Mouse (Mus musculus) forebrain, embryonic 12.5 days (tissue): ENCODE measurements around the gene Fgb. TPM values are rescaled to one million over a fixed set of nuclear protein-coding genes. Genes with fewer than 3 reads are reported as not detected.

Experiments used
- ATAC-seq: fragments of 200-750 bp; cut with Nextera tagmentation; 2 replicates; pipeline ENCODE4 v1.8.0; 2017; ENCODE audit warnings: moderate TSS enrichment; ENCODE audit not compliant: low FRiP score
- H3K27ac ChIP-seq: fragments of 300-500 bp; sonication (generic); 2 replicates; pipeline ENCODE4 v1.5.1; 2016; ENCODE audit warnings: mild to moderate bottlenecking
- H3K27me3 ChIP-seq: fragments of 300-500 bp; sonication (generic); 2 replicates; pipeline ENCODE4 v1.6.1; 2016; ENCODE audit warnings: mild to moderate bottlenecking
- H3K36me3 ChIP-seq: fragments of 300-500 bp; sonication (generic); replicated peaks from 2 replicates; pipeline ENCODE4 v1.6.1; 2016; ENCODE audit warnings: mild to moderate bottlenecking
- H3K4me1 ChIP-seq: fragments of 300-500 bp; sonication (generic); 2 replicates; pipeline ENCODE4 v1.6.1; 2016
- H3K4me2 ChIP-seq: fragments of 300-500 bp; sonication (generic); 2 replicates; pipeline ENCODE4 v1.6.1; 2016; ENCODE audit warnings: mild to moderate bottlenecking, moderate library complexity
- H3K4me3 ChIP-seq: fragments of 300-500 bp; sonication (generic); replicated peaks from 2 replicates; pipeline ENCODE4 v1.5.1; 2016; ENCODE audit warnings: mild to moderate bottlenecking
- H3K9ac ChIP-seq: fragments of 300-500 bp; sonication (generic); 2 replicates; pipeline ENCODE4 v1.6.1; 2016; ENCODE audit warnings: mild to moderate bottlenecking
- H3K9me3 ChIP-seq: fragments of 300-500 bp; sonication (generic); 2 replicates; pipeline ENCODE4 v1.6.1; 2016
- WGBS: fragments of 180-500 bp; shearing (Covaris S2); methylation state at CpG from one replicate; pipeline ENCODE4 v1.1.7; 2016; 5-methylcytosine and 5-hydroxymethylcytosine counted together
- polyA plus RNA-seq: library from polyadenylated mRNA; unstranded; fragments of >200 nt; fragmentation: Nextera tagmentation; extraction: Ambion mirVana; gene quantifications from 2 replicates; pipeline ENCODE4 v1.2.1, GENCODE M21; 2016

Gene Fgb
- polyA plus RNA-seq, 1 experiment from 2014 or later = not detected

- H3K4me3 ChIP-seq = no peak overlapping the region
- H3K9me3 ChIP-seq = no peaks in the 10 kb centered on the region
- WGBS = 40% methylated on average over 10 of the region's 10 CpGs
- no peaks in the 10 kb centered on the region for H3K27me3 ChIP-seq
- no peak for ATAC-seq
- no peak overlapping the region for H3K27ac ChIP-seq
- H3K36me3 ChIP-seq = peaks cover 9% of the 10 kb centered on the region
- no peak overlapping the region for H3K9ac ChIP-seq
- no peak overlapping the region for H3K4me2 ChIP-seq
- H3K4me1 ChIP-seq = peaks cover 11% of the 10 kb centered on the region
Observed at GRCm38 (mm10) chr3:83053758-83054157, 4.1 kb upstream of the Fgb start.

GRCm38 (mm10) chr3:83053126-83053525 is 3.5 kb upstream of the Fgb start:
- Histone ChIP-seq H3K27me3 (no peaks in the 10 kb centered on the region), H3K4me3 (no peak overlapping the region), H3K4me2 (no peak overlapping the region), H3K9me3 (no peaks in the 10 kb centered on the region), H3K27ac (no peak overlapping the region), H3K4me1 (peaks cover 11% of the 10 kb centered on the region), H3K9ac (no peak overlapping the region), H3K36me3 (peaks cover 3% of the 10 kb centered on the region; the same call in 1 of the 2 replicates)
- ATAC-seq = no peak
- 87% methylated on average over 7 of the region's 7 CpGs for WGBS

GRCm38 (mm10) chr3:83052102-83052501 is 2.4 kb upstream of the Fgb start:
- ATAC-seq = no peak
- WGBS = 93% methylated on average over 5 of the region's 5 CpGs
- no peaks in the 10 kb centered on the region for H3K9me3 ChIP-seq

GRCm38 (mm10) chr3:83050661-83051060 is 998 bp upstream of the Fgb start:
- H3K27me3 ChIP-seq = no peaks in the 10 kb centered on the region
- H3K27ac ChIP-seq = no peak overlapping the region
- H3K4me1 ChIP-seq = no peaks in the 10 kb centered on the region
- no peak overlapping the region for H3K4me2 ChIP-seq
- no peaks in the 10 kb centered on the region for H3K9me3 ChIP-seq
- no peak overlapping the region for H3K4me3 ChIP-seq
- no peak for ATAC-seq
- H3K9ac ChIP-seq = no peak overlapping the region
- 81% methylated on average over 5 of the region's 5 CpGs for WGBS
- no peaks in the 10 kb centered on the region for H3K36me3 ChIP-seq

More at GRCm38 (mm10) chr3:83052102-83052501, 2.4 kb upstream of the Fgb start:
- H3K9ac ChIP-seq = no peak overlapping the region
- H3K4me2 ChIP-seq = no peak overlapping the region
- H3K36me3 ChIP-seq = 0 out of 2 replicates have a peak, but pooled peaks cover 2% of the 10 kb centered on the region
- no peak overlapping the region for H3K4me3 ChIP-seq
- H3K27ac ChIP-seq = no peak overlapping the region
- peaks cover 11% of the 10 kb centered on the region for H3K4me1 ChIP-seq
- H3K27me3 ChIP-seq = no peaks in the 10 kb centered on the region

GRCm38 (mm10) chr3:83046649-83047048 is 3.0 kb downstream of the Fgb start:
- Histone ChIP-seq H3K36me3 (no peaks in the 10 kb centered on the region), H3K27ac (no peak overlapping the region), H3K4me3 (no peak overlapping the region), H3K27me3 (no peaks in the 10 kb centered on the region), H3K4me2 (no peak overlapping the region), H3K9ac (no peak overlapping the region), H3K4me1 (no peaks in the 10 kb centered on the region), H3K9me3 (no peaks in the 10 kb centered on the region)
- no peak for ATAC-seq
- WGBS = 84% methylated on average over 11 of the region's 11 CpGs

- Histone ChIP-seq H3K4me3 (no peak overlapping the region), H3K27ac (no peak overlapping the region), H3K9ac (no peak overlapping the region), H3K4me2 (no peak overlapping the region), H3K36me3 (no peaks in the 10 kb centered on the region), H3K9me3 (no peaks in the 10 kb centered on the region), H3K4me1 (no peaks in the 10 kb centered on the region), H3K27me3 (no peaks in the 10 kb centered on the region)
- 91% methylated on average over 5 of the region's 5 CpGs for WGBS
- ATAC-seq = no peak
Observed at GRCm38 (mm10) chr3:83042451-83042850, 7.2 kb downstream of the Fgb start.

GRCm38 (mm10) chr3:83039666-83040065 is 10.0 kb downstream of the Fgb start:
- no peaks in the 10 kb centered on the region for H3K4me1 ChIP-seq
- no peak for ATAC-seq
- WGBS = 80% methylated on average over 4 of the region's 4 CpGs
- H3K9ac ChIP-seq = no peak overlapping the region
- no peaks in the 10 kb centered on the region for H3K9me3 ChIP-seq
- no peaks in the 10 kb centered on the region for H3K27me3 ChIP-seq
- no peak overlapping the region for H3K27ac ChIP-seq
- H3K4me3 ChIP-seq = no peak overlapping the region
- H3K36me3 ChIP-seq = no peaks in the 10 kb centered on the region
- no peak overlapping the region for H3K4me2 ChIP-seq

GRCm38 (mm10) chr3:83038865-83039264 is 10.8 kb downstream of the Fgb start:
- ATAC-seq = no peak
- no peaks in the 10 kb centered on the region for H3K36me3 ChIP-seq
- WGBS = 85% methylated on average over 2 of the region's 2 CpGs
- no peaks in the 10 kb centered on the region for H3K4me1 ChIP-seq
- no peaks in the 10 kb centered on the region for H3K27me3 ChIP-seq
- H3K9me3 ChIP-seq = no peaks in the 10 kb centered on the region
- no peak overlapping the region for H3K9ac ChIP-seq
- no peak overlapping the region for H3K4me3 ChIP-seq
- no peak overlapping the region for H3K4me2 ChIP-seq
- H3K27ac ChIP-seq = no peak overlapping the region

- H3K4me2 ChIP-seq = no peak overlapping the region
- H3K27me3 ChIP-seq = no peaks in the 10 kb centered on the region
- H3K27ac ChIP-seq = no peak overlapping the region
- no peak overlapping the region for H3K9ac ChIP-seq
- no peaks in the 10 kb centered on the region for H3K9me3 ChIP-seq
- WGBS = 86% methylated on average over 8 of the region's 8 CpGs
- H3K4me3 ChIP-seq = no peak overlapping the region
- no peak for ATAC-seq
- no peaks in the 10 kb centered on the region for H3K4me1 ChIP-seq
- no peaks in the 10 kb centered on the region for H3K36me3 ChIP-seq
Observed at GRCm38 (mm10) chr3:83033801-83034200, 15.9 kb downstream of the Fgb start.

- 40% methylated on average over 13 of the region's 13 CpGs for WGBS
- peak overlapping the region; percentile 25; the same call in 1 of the 2 replicates for H3K9ac ChIP-seq
Observed at GRCm38 (mm10) chr3:83032746-83033308, 16.8 kb downstream of the Fgb start.

GRCm38 (mm10) chr3:83030331-83030730 is 19.3 kb downstream of the Fgb start:
- no peaks in the 10 kb centered on the region for H3K27me3 ChIP-seq
- no peaks in the 10 kb centered on the region for H3K4me1 ChIP-seq
- ATAC-seq = no peak
- 78% methylated on average over 4 of the region's 4 CpGs for WGBS
- H3K27ac ChIP-seq = no peak overlapping the region
- H3K4me3 ChIP-seq = no peak overlapping the region
- H3K9me3 ChIP-seq = no peaks in the 10 kb centered on the region
- no peak overlapping the region for H3K4me2 ChIP-seq
- H3K9ac ChIP-seq = no peak overlapping the region
- H3K36me3 ChIP-seq = no peaks in the 10 kb centered on the region

More at GRCm38 (mm10) chr3:83032746-83033308, 16.8 kb downstream of the Fgb start:
- Histone ChIP-seq H3K27ac (no peak overlapping the region), H3K4me2 (peak overlapping the region; percentile 38), H3K4me3 (0 out of 2 replicates have a peak overlapping the region, but pooled peaks have one; percentile 8), H3K27me3 (no peaks in the 10 kb centered on the region), H3K4me1 (no peaks in the 10 kb centered on the region), H3K9me3 (no peaks in the 10 kb centered on the region), H3K36me3 (no peaks in the 10 kb centered on the region)
- ATAC-seq = no peak

GRCm38 (mm10) chr3:83027546-83028251 is 22.0 kb downstream of the Fgb start:
- WGBS = 73% methylated on average over 9 of the region's 9 CpGs
- Histone ChIP-seq H3K4me1 (no peaks in the 10 kb centered on the region), H3K4me3 (no peak overlapping the region), H3K27me3 (no peaks in the 10 kb centered on the region), H3K4me2 (no peak overlapping the region), H3K9ac (no peak overlapping the region), H3K36me3 (no peaks in the 10 kb centered on the region), H3K9me3 (no peaks in the 10 kb centered on the region), H3K27ac (no peak overlapping the region)
- no peak for ATAC-seq
